Mouse (Mus musculus): ENCODE measurements around the gene 1500015O10Rik. TPM values are rescaled to one million over a fixed set of nuclear protein-coding genes. Genes with fewer than 3 reads are reported as not detected.

1500015O10Rik gene
- polyA plus RNA-seq, 1 experiment from 2014 or later, result 3.2 TPM

GRCm38 (mm10) chr1:43783186-43783585 is 52.8 kb downstream of the 1500015O10Rik start:
- no peak overlapping the region for H3K4me3 ChIP-seq (ENCODE audit: low read length)
- no peaks in the 10 kb centered on the region for H3K4me1 ChIP-seq (ENCODE audit: control insufficient read depth, insufficient read depth, low read length)
- WGBS, result 94% methylated on average over 3 of the region's 3 CpGs
- H3K9ac ChIP-seq (ENCODE audit: low read depth, low read length), result no peak overlapping the region
- H3K36me3 ChIP-seq (ENCODE audit: control insufficient read depth, insufficient read depth, low read length), result peaks cover 3% of the 10 kb centered on the region; the same call in 1 of the 2 replicates
- ATAC-seq, result no peak
- no peak overlapping the region for H3K4me2 ChIP-seq (ENCODE audit: low read depth, low read length)
- no peaks in the 10 kb centered on the region for H3K27me3 ChIP-seq (replicated peaks; ENCODE audit: control insufficient read depth, insufficient read depth, low read length)
- H3K9me3 ChIP-seq (ENCODE audit: control insufficient read depth, low read length), result no peaks in the 10 kb centered on the region
- H3K27ac ChIP-seq (ENCODE audit: low read length), result no peak overlapping the region

GRCm38 (mm10) chr1:43785316-43785715 is 54.9 kb downstream of the 1500015O10Rik start:
- no peak for ATAC-seq
- Histone ChIP-seq H3K36me3 (ENCODE audit: control insufficient read depth, insufficient read depth, low read length) (no peaks in the 10 kb centered on the region), H3K27me3 (replicated peaks; ENCODE audit: control insufficient read depth, insufficient read depth, low read length) (no peaks in the 10 kb centered on the region), H3K4me1 (ENCODE audit: control insufficient read depth, insufficient read depth, low read length) (no peaks in the 10 kb centered on the region), H3K9me3 (ENCODE audit: control insufficient read depth, low read length) (no peaks in the 10 kb centered on the region), H3K4me3 (ENCODE audit: low read length) (no peak overlapping the region), H3K9ac (ENCODE audit: low read depth, low read length) (no peak overlapping the region), H3K27ac (ENCODE audit: low read length) (no peak overlapping the region), H3K4me2 (ENCODE audit: low read depth, low read length) (no peak overlapping the region)
- 78% methylated on average over 5 of the region's 5 CpGs for WGBS

- no peak overlapping the region for H3K4me2 ChIP-seq (ENCODE audit: low read depth, low read length)
- no peaks in the 10 kb centered on the region for H3K36me3 ChIP-seq (ENCODE audit: control insufficient read depth, insufficient read depth, low read length)
Observed at GRCm38 (mm10) chr1:43786711-43787110, 56.3 kb downstream of the 1500015O10Rik start.

GRCm38 (mm10) chr1:43789765-43790164 is 59.4 kb downstream of the 1500015O10Rik start:
- no peaks in the 10 kb centered on the region for H3K4me1 ChIP-seq (ENCODE audit: control insufficient read depth, insufficient read depth, low read length)
- peak; percentile 79 for ATAC-seq
- H3K27me3 ChIP-seq (replicated peaks; ENCODE audit: control insufficient read depth, insufficient read depth, low read length), result no peaks in the 10 kb centered on the region
- 79% methylated on average over 2 of the region's 2 CpGs for WGBS
- H3K9ac ChIP-seq (ENCODE audit: low read depth, low read length), result no peak overlapping the region
- H3K4me3 ChIP-seq (ENCODE audit: low read length), result no peak overlapping the region
- H3K4me2 ChIP-seq (ENCODE audit: low read depth, low read length), result no peak overlapping the region
- no peak overlapping the region for H3K27ac ChIP-seq (ENCODE audit: low read length)
- no peaks in the 10 kb centered on the region for H3K9me3 ChIP-seq (ENCODE audit: control insufficient read depth, low read length)
- no peaks in the 10 kb centered on the region for H3K36me3 ChIP-seq (ENCODE audit: control insufficient read depth, insufficient read depth, low read length)

More at GRCm38 (mm10) chr1:43786711-43787110, 56.3 kb downstream of the 1500015O10Rik start:
- no peak for ATAC-seq
- Histone ChIP-seq H3K9ac (ENCODE audit: low read depth, low read length) (no peak overlapping the region), H3K27me3 (replicated peaks; ENCODE audit: control insufficient read depth, insufficient read depth, low read length) (no peaks in the 10 kb centered on the region), H3K4me3 (ENCODE audit: low read length) (no peak overlapping the region), H3K9me3 (ENCODE audit: control insufficient read depth, low read length) (no peaks in the 10 kb centered on the region), H3K4me1 (ENCODE audit: control insufficient read depth, insufficient read depth, low read length) (no peaks in the 10 kb centered on the region), H3K27ac (ENCODE audit: low read length) (no peak overlapping the region)
- 88% methylated on average over 5 of the region's 5 CpGs for WGBS

Other genes starting within 250 kb of the 1500015O10Rik start
- gene Uxs1, start 97.2 kb downstream of the 1500015O10Rik start, polyA plus RNA-seq (2015; fragmentation: Nextera tagmentation; extraction: Ambion mirVana), result 14.8 and 17.5 TPM in 2 replicates
- gene Tpp2, start 203.0 kb downstream of the 1500015O10Rik start, polyA plus RNA-seq (2015; fragmentation: Nextera tagmentation; extraction: Ambion mirVana), result 51.1 and 52.8 TPM in 2 replicates